Mouse (Mus musculus): ENCODE measurements around the gene Atp6ap2.
"Not testable (repeated sequence)": the region's sequence is repeated elsewhere in the genome, so short reads cannot be mapped to it uniquely, and the experiment has no call there.

Atp6ap2 gene

DNA sequence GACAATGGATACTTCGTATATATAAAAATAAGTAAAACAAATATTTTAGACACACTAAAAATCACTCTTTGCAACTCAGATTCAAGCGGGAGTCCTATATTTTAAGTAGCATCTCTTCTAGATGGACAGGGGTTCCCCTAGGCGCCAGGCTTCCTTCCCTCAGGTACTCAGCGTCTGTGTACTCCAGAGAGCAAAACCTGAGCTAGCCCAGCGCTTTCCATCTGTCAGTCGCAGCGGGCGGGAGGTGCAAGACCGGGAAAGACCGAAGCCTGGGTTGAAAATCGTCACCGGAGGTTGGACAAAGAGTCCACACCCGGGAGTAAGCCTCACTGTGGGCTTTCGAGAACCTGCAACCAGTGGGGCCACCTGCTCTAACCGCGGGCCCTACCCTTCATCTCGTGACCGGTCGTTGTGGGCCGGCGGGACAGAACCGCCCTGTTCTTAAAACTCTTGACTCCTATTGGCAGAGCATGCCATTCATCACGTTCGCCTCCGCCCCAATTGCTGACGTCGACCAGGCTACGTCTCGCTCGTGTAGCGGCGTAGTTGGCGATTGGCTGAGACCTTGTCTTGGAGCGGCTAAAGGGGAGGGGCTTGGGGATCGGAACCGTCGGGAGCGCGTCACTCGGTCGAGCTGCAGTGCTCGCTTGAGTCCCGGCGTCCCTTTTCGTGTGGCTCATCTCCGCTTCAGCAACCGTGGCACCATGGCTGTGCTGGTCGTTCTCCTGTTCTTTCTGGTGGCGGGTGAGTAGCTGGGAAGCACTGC lies at the start of gene Atp6ap2:
TSS of gene Atp6ap2 (plus strand) at position 610 of the 766 bp plus-strand sequence.
- DNase-seq (ENCODE audit: low spot score), result peak; percentile 95

DNA sequence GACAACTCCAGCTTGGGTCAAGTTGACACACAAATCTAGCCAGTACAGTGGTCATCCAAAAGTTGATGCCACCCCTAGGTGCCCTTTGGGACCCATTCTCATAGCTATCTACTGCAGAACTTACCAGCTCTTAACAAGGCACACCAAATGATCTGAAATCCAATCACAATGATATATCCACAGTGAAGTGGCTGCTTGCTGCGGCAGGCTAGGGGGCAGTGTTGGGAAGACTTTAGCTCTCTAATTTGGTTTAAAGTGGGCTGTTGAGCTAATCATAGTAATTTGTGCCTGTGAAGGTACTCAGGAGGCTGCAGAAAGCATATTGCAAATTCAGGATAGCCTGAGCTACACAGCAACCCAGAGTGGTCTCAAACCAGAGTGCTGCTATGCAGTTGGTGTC lies 43.2 kb upstream of the Atp6ap2 start:
- no peak for DNase-seq (ENCODE audit: low spot score)

DNA sequence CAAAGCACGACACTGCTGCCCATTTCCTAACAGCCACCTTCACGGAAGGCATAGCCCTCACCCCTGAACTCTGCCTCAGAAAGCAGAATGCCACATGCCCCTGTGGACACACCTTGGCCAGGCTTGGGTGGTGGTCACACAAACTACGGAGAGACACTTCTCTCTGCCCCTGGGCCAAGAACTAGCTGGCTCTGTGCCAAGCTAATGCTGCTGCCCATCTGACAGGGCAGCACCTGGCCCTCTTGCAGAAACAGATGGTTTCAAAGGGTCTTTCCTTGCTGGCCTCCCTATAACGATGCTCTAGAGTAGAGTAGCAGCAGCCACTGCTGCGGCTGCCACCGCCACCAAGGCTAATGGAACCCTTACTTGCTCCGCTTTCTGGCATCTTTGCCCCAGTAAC lies 30.5 kb upstream of the Atp6ap2 start:
- no peak for DNase-seq (ENCODE audit: low spot score)

DNA sequence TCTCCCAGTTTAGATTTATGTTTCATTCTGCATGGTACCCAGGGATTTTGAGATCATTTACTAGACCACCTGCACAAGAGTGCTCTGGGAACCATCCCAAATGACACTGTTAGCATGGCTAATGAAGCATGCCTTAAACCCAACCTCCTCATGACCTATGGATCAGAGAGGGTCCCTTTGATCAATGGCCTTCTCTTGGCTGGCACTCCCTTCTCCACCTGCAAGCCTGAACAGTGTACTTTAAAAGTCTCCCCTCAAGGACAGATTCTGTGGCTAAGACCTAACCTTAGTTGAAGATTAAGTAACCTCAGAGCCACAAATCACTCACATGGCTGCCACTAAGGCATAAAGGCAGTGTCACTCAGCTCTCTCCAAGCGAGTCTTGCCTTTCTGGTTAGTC lies 16.2 kb upstream of the Atp6ap2 start:
- DNase-seq (ENCODE audit: low spot score), result no peak

DNA sequence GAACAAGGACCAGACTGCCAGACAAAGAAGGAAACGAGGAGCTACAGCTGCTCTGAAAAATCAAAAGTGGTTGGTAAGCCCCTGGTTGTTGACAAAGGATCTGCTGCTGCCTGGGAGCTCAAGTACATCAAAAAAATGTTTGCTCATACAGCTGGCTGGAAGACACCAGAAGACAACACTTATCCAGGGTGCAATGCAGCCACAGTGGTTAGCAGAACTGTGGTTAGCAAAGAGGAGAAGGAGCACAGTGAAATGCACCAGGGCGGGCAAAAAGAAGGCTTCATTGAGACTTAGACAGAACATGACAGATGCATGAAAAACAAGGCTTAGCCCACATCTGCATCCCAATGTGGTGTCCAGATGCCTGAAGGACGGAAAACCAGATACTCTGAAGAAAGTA lies 9.7 kb upstream of the Atp6ap2 start:
- DNase-seq (ENCODE audit: low spot score), result no peak

DNA sequence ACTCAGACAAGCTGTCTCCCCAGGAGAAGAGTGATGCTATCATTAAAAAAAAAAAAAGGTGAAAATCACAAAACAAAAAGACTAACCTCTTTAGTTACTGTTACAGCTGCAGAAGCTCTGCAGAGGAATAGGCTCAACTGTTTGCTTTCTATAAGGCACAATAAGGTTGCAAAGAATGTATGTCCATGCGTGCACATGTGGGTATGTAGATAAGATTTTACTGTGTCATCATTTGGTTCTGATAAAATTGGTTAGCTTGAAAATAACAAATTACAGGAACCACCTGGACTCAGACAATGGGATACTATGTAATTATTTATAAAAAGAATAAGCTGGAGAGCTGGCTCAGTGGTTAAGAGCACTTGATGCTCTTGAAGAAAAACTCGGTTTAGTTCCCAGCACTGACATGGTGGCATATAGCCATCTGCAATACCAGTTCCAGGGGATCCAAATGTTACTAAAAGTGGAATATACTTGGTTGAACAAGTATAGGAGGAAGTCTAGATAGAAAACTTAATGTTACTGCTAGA lies 9.2 kb upstream of the Atp6ap2 start:
- no peak for DNase-seq (ENCODE audit: low spot score)

DNA sequence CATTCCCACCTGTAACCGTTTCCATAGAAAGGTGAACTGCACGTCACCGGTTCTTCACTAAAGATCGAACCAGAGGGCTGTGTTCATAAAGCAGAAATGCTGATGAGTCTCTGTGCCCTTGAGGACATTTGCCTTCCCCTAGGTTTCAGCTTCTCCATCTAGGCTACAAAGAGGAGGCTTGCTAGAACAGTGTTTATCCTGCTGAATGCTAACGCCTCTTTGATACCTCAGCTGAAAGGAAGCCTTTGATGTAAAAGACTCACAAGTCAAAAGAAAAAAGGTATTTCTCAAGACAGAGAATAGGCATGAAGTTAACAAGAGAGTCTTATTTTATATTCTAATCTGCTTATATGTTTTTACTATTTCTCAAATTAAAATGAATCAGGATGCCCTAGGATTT lies 4.3 kb upstream of the Atp6ap2 start:
- no peak for DNase-seq (ENCODE audit: low spot score)

DNA sequence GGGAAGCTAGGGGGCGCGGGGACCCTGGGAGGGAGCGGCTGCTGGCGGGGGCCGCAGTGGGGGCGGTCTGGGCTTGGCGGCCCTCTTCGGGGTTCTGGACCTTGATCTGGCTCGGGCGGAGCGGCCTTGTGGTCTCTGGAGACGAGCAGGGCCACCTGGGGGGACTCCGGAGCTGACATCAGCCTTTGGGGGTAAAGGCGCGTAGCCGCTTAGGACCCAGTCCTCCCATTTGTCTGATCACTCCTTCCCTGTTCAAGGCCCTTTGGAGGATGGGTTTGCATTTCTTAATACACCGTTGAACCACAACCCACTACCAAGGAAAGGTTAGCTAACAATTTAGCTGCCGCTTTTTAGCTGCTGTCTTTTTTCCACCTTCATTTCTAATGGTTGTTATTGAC lies 356 bp downstream of the Atp6ap2 start:
- no peak for DNase-seq (ENCODE audit: low spot score)

DNA sequence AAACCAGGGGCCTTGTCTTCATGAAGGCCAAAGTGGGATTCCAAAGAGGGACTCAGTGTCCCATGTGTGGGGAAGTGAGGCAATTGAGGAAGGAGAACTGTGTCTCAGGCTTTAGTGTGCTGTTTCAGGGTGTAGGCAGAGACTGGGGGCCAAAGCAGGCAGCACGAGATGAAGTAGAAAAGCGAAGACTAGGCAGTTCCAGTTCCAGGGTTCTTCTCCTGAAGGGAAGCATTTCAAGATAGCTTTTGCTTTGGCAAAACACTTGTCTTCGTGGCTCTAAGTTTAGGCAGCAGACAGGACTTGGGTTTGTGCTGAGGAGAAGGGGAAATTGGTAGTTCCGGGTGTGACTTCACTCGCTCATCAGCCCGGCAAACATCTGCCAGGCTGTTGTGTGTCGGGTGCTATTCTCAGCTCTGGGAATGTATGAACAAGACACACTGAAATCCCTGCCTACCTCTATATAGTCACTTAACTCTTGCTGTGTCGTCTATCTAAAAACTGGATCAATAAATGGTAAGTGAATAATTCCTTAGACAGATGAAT lies 3.9 kb downstream of the Atp6ap2 start:
- DNase-seq (ENCODE audit: low spot score), result no peak

DNA sequence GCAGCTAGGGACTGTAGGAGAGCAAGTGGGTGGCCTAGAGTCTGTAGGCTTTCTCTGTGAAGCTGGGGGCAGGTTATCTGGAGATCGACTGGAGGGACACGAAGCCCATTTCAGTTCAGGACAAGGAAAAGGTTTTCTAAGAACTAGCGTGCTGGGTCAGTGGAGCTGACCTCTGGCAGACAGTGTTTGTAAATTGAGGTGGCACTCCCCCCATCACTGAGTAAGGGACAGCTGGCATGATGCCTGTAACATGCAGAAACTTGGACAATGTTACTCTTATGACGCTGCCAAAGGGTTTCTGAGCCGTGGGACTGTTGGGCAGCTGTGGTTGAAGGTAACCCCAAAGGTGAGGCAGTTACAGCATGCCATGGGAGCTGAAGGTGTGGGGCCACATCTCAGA lies 4.4 kb downstream of the Atp6ap2 start:
- DNase-seq (ENCODE audit: low spot score), result no peak

DNA sequence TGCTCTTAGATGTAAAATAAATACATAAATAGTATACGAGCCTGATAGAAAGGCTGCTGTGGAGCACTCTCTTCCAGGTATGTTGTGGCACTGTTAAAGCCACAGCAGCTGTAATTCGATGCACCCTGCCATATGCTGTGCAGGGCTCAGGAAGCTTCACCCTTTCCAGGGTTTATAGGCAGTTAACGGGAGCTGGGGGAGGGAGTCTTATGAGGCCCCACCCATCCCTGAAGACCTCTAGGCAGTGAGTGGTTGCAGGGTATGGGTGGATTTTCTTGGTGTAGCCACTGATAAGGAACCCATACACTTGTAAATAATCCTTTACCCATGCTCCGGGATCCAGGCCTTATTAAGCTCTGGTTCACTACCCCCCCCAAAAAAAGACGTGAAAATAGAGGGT lies 6.2 kb downstream of the Atp6ap2 start:
- DNase-seq (ENCODE audit: low spot score), result no peak

DNA sequence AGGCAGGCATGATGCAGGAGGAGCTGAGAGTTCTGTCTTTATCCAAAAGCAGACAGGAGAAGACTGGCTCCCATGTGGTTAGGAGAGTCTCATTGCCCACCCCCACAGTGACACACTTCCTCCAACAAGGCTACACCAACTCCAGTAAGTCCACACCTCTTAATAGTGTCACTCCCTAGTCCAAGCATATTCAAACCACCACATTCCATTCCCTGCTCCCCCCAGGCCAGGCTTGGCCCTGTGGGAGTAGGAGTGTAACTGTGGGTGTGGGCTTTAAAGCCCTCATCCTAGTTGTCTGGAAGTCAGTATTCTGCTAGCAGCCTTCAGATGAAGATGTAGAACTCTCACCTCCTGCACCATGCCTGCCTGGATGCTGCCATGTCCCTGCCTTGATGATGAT lies 22.9 kb downstream of the Atp6ap2 start:
- DNase-seq (ENCODE audit: low spot score), result not testable (repeated sequence)

DNA sequence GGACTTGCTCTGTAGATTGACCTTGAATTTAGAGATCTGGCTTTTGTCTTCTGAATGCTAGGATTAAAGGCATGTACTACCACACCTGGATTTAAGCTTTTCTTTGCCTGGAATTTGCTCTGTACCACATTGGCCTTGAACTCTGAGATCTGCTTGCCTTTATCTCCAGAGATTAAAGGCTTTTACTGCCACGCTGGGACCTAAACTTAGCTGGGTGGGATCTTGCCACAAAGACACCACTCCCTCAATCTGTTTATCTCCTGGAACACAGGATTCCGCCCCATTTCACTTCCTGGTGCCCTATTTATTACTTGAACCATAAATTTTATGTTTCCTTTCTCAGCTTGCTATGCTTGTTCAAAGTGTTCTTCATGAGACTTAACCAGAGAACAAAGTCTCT lies 23.6 kb downstream of the Atp6ap2 start:
- DNase-seq (ENCODE audit: low spot score), result no peak

DNA sequence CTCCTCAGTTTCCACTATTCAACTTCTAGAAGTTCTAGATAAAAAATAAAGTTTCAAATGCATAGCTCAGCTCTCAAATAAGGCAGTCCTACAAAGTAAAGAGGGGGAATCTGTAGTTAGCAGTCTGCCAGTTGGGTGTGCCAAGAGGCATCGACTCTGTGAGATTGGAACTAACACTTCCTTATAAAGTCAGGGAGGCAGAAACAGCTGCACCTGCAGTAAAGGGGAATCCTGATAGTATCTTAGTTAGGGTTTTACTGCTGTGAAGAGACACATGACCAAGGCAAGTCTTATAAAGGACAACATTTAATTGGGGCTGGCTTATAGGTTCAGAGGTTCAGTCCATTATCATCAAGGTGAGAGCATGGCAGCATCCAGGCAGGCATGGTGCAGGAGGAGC lies 24.8 kb downstream of the Atp6ap2 start:
- not testable (repeated sequence) for DNase-seq (ENCODE audit: low spot score)

DNA sequence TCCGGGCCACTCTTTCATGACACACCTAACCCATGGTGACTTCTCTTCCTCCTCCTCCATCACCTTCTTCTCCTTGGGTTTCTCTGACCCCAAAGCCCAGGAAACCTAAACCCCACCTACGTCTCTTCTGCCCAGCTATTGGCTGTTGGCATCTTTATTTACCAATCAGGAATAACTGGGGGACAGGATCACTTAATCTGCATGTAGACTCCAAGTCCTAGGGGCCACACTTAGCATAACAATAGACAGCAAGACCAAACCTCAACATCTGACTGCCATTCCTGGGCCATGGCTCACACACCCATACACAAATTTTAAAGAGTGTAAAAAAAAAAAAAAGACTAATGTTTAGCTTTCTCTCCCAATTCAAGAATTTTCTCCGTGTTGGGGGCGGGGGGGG lies 37.5 kb downstream of the Atp6ap2 start:
- DNase-seq (ENCODE audit: low spot score), result no peak

DNA sequence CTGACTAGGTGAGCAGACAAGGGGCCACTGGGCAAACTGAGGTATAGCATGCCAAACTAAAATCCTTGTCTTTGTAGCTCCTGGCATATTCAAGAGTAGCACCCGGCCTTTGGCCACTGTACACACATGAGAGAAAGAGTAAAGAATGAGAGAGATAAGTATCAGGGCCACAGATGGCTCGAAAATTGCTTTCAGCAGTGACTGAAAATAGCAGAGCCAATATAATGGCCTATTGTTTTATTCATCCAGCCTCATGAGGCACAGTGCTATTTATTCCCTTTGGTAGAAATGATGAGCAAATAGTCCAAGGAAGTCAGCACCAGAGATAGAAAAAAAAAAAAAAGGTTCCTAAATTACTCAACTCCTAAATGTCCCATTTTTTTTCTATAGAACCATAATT lies 57.4 kb downstream of the Atp6ap2 start:
- no peak for DNase-seq (ENCODE audit: low spot score)

DNA sequence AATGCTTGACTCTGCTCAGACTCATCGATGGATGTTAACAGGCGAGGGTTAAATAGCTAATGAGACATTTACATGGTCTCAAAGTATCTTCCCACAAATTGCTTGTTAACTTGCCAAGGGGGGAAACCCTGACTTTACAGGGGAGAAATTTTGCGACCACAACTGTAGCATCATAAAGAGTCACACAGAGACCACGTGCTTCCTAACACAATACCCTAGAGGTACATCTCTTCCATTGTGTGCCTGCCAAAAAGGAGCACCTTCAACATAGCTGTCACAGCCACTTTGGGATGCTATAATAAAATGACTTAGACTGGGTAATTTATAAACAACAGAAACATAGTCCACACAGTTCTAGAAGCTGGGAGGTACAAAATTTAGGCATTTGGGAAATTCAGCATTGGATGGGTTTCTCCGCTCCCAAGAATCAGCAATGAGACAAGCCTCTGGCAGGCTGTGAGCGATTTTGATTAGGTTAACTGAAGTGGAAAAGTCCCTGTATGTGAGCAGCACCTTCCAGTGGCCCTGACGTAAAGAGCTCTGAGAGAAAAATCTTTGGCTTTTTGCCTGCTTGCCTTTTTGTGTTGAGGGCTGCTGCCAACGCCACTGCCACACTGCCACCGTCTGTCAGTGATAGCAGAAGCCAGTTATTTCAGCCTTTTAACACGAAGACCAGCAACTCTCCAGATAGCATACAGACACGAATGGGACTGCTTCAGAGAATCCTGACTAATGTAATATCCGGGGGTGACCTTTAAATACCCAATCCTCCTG lies 58.1 kb downstream of the Atp6ap2 start:
- no peak for DNase-seq (ENCODE audit: low spot score)

DNA sequence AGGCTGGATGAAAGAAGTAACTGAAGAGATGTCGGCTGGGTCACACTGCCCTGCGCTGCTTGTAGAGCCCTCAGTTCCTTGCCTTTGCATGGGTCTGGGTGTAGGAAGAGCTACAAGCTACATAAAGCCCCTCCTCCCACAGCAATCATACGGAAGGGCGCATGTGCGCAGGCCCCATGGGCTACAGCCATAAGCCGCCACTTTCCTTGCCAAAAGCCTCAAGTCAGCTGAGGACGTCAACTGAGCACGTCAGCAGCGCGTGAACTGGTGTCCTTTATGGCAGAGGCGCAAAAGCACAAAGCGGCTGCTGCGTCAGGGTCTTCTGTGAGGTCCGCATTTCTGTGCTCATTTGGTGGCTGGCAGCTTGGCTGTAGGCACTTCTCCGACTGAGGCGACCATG lies 64.3 kb downstream of the Atp6ap2 start:
- DNase-seq (ENCODE audit: low spot score), result no peak

DNA sequence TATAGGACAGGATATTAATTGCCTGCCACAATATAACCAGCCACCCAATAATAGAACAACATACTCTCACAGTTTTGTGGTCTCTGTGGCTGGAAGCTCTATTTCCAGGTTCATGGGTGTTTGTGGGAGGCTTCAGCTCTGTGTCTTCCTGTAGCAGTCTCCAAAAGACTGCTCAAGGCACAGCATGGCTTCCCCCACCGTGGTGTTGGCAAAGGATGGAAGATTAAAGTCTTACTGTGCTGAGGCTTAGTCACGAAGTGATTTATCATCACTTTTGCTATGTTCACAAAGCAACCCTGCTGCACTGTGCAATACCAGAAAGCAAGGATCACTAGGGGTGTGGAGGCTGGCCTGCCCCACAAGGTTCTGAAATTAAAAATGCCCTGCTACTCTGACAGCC lies 66.3 kb downstream of the Atp6ap2 start:
- no peak for DNase-seq (ENCODE audit: low spot score)

Measured in lung, postnatal 25 days (tissue).